Mouse (Mus musculus) left cerebral cortex, postnatal 25 days (tissue): ENCODE data around the gene Rassf5. TPM values are rescaled to one million over a fixed set of nuclear protein-coding genes. Genes with fewer than 3 reads are reported as not detected.

Source experiments
- total RNA-seq, 2 experiments: library from RNA; stranded (reverse); gene quantifications; 2 replicates each; pipeline ENCODE4 v1.2.3; 2021

Gene Rassf5
- total RNA-seq, 2 experiments from 2014 or later = 24.0 to 25.3 TPM

Other genes with a start within 250 kb of the Rassf5 start
- not detected for gene Il10, start 225.4 kb downstream of the Rassf5 start, total RNA-seq
- 10 to 100 TPM; 25.8 to 28.3 TPM for gene Mapkapk2, start 147.4 kb downstream of the Rassf5 start, total RNA-seq
- gene Dyrk3, start 106.9 kb downstream of the Rassf5 start, total RNA-seq = 10 to 100 TPM in 1 of 2 experiments, 1 to 10 TPM in 1; 9.4 to 14.1 TPM
- 10 to 100 TPM; 34.1 to 36.7 TPM for gene Eif2d, start 92.1 kb downstream of the Rassf5 start, total RNA-seq
- 1 to 10 TPM; 1.4 to 1.7 TPM for gene Ikbke, start 34.3 kb upstream of the Rassf5 start, total RNA-seq